Mouse (Mus musculus) heart, adult 8-10 months (tissue): ENCODE data around the gene Hsd11b2. TPM values are rescaled to one million over a fixed set of nuclear protein-coding genes. Genes with fewer than 3 reads are reported as not detected.

Experiments
- DNase-seq: peaks from one replicate; pipeline ENCODE4 v3.0.0; 2022; ENCODE audit warnings: low spot score
- total RNA-seq, 4 experiments: library from RNA; stranded (reverse); gene quantifications; 2 replicates each; pipeline ENCODE4 v1.2.4; 2022

The Hsd11b2 gene
- total RNA-seq, 4 experiments from 2014 or later, result 0.22 TPM; not detected in 3

GRCm38 (mm10) chr8:105522890-105523289 is 4.3 kb downstream of the Hsd11b2 start:
- no peak for DNase-seq

- DNase-seq, result no peak
Measured at GRCm38 (mm10) chr8:105527110-105527509, 8.6 kb downstream of the Hsd11b2 start.

GRCm38 (mm10) chr8:105528206-105528605 is 9.7 kb downstream of the Hsd11b2 start:
- no peak for DNase-seq

GRCm38 (mm10) chr8:105529271-105529670 is 10.7 kb downstream of the Hsd11b2 start:
- DNase-seq, result no peak

- DNase-seq, result peak; percentile 70
Measured at GRCm38 (mm10) chr8:105531774-105532173, 13.2 kb downstream of the Hsd11b2 start.

GRCm38 (mm10) chr8:105533439-105533838 is 14.9 kb downstream of the Hsd11b2 start:
- DNase-seq, result no peak

GRCm38 (mm10) chr8:105533892-105534329 is 15.4 kb downstream of the Hsd11b2 start:
- peak; percentile 73 for DNase-seq

GRCm38 (mm10) chr8:105536546-105536945 is 18.0 kb downstream of the Hsd11b2 start:
- DNase-seq, result no peak

- DNase-seq, result no peak
Measured at GRCm38 (mm10) chr8:105537011-105537677, 18.6 kb downstream of the Hsd11b2 start.

GRCm38 (mm10) chr8:105538940-105539339 is 20.4 kb downstream of the Hsd11b2 start:
- DNase-seq, result no peak

- DNase-seq, result no peak
Measured at GRCm38 (mm10) chr8:105542032-105542656, 23.6 kb downstream of the Hsd11b2 start.

- DNase-seq, result no peak
Measured at GRCm38 (mm10) chr8:105542808-105543207, 24.3 kb downstream of the Hsd11b2 start.

GRCm38 (mm10) chr8:105543703-105544102 is 25.1 kb downstream of the Hsd11b2 start:
- peak; percentile 58 for DNase-seq

- DNase-seq, result no peak
Measured at GRCm38 (mm10) chr8:105544544-105545205, 26.1 kb downstream of the Hsd11b2 start.

GRCm38 (mm10) chr8:105545249-105545648 is 26.7 kb downstream of the Hsd11b2 start:
- DNase-seq, result no peak

GRCm38 (mm10) chr8:105546384-105547350 is 28.1 kb downstream of the Hsd11b2 start:
- peak; percentile 57 for DNase-seq

GRCm38 (mm10) chr8:105549506-105549905 is 31.0 kb downstream of the Hsd11b2 start:
- no peak for DNase-seq

GRCm38 (mm10) chr8:105550083-105550482 is 31.5 kb downstream of the Hsd11b2 start:
- DNase-seq, result no peak

GRCm38 (mm10) chr8:105552032-105552431 is 33.5 kb downstream of the Hsd11b2 start:
- no peak for DNase-seq

GRCm38 (mm10) chr8:105552824-105553223 is 34.3 kb downstream of the Hsd11b2 start:
- no peak for DNase-seq

- peak; percentile 81 for DNase-seq
Measured at GRCm38 (mm10) chr8:105554087-105554486, 35.5 kb downstream of the Hsd11b2 start.
